Mouse (Mus musculus) kidney, adult 2 months (tissue): ENCODE data around the gene Ism2.

Experiments used
- CTCF ChIP-seq: fragments of 200-500 bp; conservative IDR thresholded peaks from 2 replicates; pipeline ENCODE4 v1.5.1; 2011; ENCODE audit warnings: low read depth, mild to moderate bottlenecking, control low read depth, low read length, moderate library complexity, mixed read lengths; ENCODE audit not compliant: insufficient read depth, insufficient read length
- POLR2A ChIP-seq: fragments of 200-500 bp; IDR thresholded peaks from one replicate; pipeline ENCODE4 v1.6.1; 2011; ENCODE audit warnings: low read depth, low read length, control low read depth

- TF ChIP-seq POLR2A (no peak), CTCF (no peak)
These were observed 18.4 kb upstream of the Ism2 start for GRCm38 (mm10) chr12:87317951-87318350.
